25 mouse cellular contexts compared by ENCODE assay signal in genomic region chr1:157717131-157717530, GRCm38 (mm10).
"Had no signal": no experiment of that assay in that cellular context is flagged by ENCODE, and none has a peak within 500 bp of the region (broad histone marks: within the 10 kb centered on the region; RNA-seq: fewer than 3 reads in every experiment).

No protein-coding gene starts in this region.

- H3K4me2 ChIP-seq: intestine, embryonic 15.5 days; kidney, embryonic 15.5 days; limb, embryonic 12.5 days; limb, embryonic 15.5 days; liver, embryonic 13.5 days; midbrain, embryonic 13.5 days; neural tube, embryonic 13.5 days; stomach, embryonic 15.5 days had no signal

- H3K36me3 ChIP-seq: intestine, embryonic 15.5 days; kidney, embryonic 15.5 days; limb, embryonic 12.5 days; limb, embryonic 15.5 days; liver, embryonic 13.5 days; midbrain, embryonic 10.5 days; midbrain, embryonic 13.5 days; neural tube, embryonic 13.5 days; stomach, embryonic 15.5 days had no signal

- H3K9me3 ChIP-seq: intestine, embryonic 15.5 days; kidney, embryonic 15.5 days; limb, embryonic 12.5 days; limb, embryonic 15.5 days; liver, embryonic 13.5 days; midbrain, embryonic 10.5 days; midbrain, embryonic 13.5 days; neural tube, embryonic 13.5 days; stomach, embryonic 15.5 days had no signal

- H3K4me1 ChIP-seq: intestine, embryonic 15.5 days; kidney, embryonic 15.5 days; limb, embryonic 12.5 days; limb, embryonic 15.5 days; liver, embryonic 13.5 days; megakaryocyte, embryonic 14.5 days; stomach, embryonic 15.5 days had no signal

- H3K27me3 ChIP-seq: intestine, embryonic 15.5 days; kidney, embryonic 15.5 days; limb, embryonic 12.5 days; limb, embryonic 15.5 days; liver, embryonic 13.5 days; megakaryocyte, embryonic 14.5 days; midbrain, embryonic 13.5 days; neural tube, embryonic 13.5 days; stomach, embryonic 15.5 days had no signal

- ATAC-seq: intestine, embryonic 15.5 days; midbrain, embryonic 13.5 days; midbrain, embryonic 16.5 days had no signal

- H3K9ac ChIP-seq: intestine, embryonic 15.5 days; kidney, embryonic 15.5 days; limb, embryonic 12.5 days; limb, embryonic 15.5 days; liver, embryonic 13.5 days; midbrain, embryonic 13.5 days; neural tube, embryonic 13.5 days; stomach, embryonic 15.5 days had no signal

- H3K27ac ChIP-seq: intestine, embryonic 15.5 days; kidney, embryonic 15.5 days; limb, embryonic 12.5 days; limb, embryonic 15.5 days; liver, embryonic 13.5 days; midbrain, embryonic 10.5 days; midbrain, embryonic 13.5 days; neural tube, embryonic 13.5 days; stomach, embryonic 15.5 days had no signal

- DNase-seq: kidney, adult 11 months; kidney, adult 8-10 months; kidney, postnatal 10 days; kidney, postnatal 36 days; left cerebral cortex, postnatal 4 days; liver, embryonic 13.5 days; lung, adult 2 months; lung, postnatal 36 days; retina, postnatal 1 day; right cerebral cortex, postnatal 25 days; spleen, adult 18-20 months; thymus, adult 2 months; thymus, postnatal 14 days; thymus, postnatal 4 days had no signal

- H3K4me3 ChIP-seq: intestine, embryonic 15.5 days; kidney, embryonic 15.5 days; limb, embryonic 12.5 days; limb, embryonic 15.5 days; liver, embryonic 13.5 days; megakaryocyte, embryonic 14.5 days; midbrain, embryonic 10.5 days; midbrain, embryonic 13.5 days; myocyte; neural tube, embryonic 13.5 days; stomach, embryonic 15.5 days had no signal
